Mouse (Mus musculus): ENCODE data around the gene Wnk2.

The Wnk2 gene

DNA sequence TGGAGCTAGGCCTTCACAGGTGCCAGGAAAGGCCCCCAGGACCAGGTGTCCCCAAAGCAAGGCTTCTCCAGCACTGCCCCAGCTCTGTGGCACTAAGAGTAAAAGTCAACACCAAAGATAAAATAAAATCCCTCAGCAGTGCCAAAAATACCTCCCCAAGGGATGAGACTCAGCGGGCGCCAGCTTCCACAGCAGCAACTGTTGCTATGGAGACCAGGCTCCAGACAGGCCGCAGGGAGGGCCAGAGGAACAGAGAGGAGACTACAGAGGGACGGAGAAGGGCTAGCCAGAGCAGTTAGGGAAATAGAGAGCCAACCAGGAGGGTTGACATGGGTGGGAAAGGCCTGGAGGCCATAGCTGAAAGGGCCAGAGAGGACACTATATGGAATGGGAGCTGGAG, 18.0 kb downstream of the Wnk2 start:
- TF ChIP-seq NANOG (IDR thresholded peaks at IDR 0.05; ENCODE audit: borderline replicate concordance, low read length) (no peak), CTCF (conservative IDR thresholded peaks at IDR 0.05; ENCODE audit: low read length) (no peak), POU5F1 (IDR thresholded peaks at IDR 0.05; ENCODE audit: borderline replicate concordance, low read length) (no peak)
- Histone ChIP-seq H3K36me3 (ENCODE audit: insufficient read depth, low read length) (no peaks in the 10 kb centered on the region), H3K4me1 (replicated peaks; ENCODE audit: low read depth, low read length) (peaks cover 19% of the 10 kb centered on the region), H3K9me3 (ENCODE audit: low read length) (no peaks in the 10 kb centered on the region), H3K4me3 (replicated peaks; ENCODE audit: low read length) (no peak overlapping the region), H3K27me3 (ENCODE audit: insufficient read depth, low read length) (peaks cover 22% of the 10 kb centered on the region)

DNA sequence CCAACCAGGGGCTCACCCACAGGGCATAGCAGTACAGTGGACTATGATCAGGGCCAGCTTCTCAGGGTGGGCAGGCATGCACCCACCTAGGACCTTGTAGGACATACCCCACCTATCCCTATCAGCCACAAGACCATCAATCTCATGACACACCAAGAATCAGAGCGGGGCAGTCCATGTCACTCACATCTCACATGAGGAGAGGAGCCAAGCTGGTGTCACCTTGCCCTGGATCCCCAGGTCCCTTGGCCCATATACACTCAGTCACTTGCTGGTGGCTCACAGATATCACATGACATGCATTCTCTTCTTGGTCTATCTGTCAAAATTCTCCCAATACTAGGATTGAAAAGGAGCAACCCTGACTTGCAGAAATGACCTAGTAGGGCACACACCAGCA, 18.7 kb downstream of the Wnk2 start:
- Histone ChIP-seq H3K36me3 (ENCODE audit: insufficient read depth, low read length) (no peaks in the 10 kb centered on the region), H3K4me3 (replicated peaks; ENCODE audit: low read length) (no peak overlapping the region), H3K27me3 (ENCODE audit: insufficient read depth, low read length) (peaks cover 22% of the 10 kb centered on the region), H3K4me1 (replicated peaks; ENCODE audit: low read depth, low read length) (peaks cover 19% of the 10 kb centered on the region), H3K9me3 (ENCODE audit: low read length) (no peaks in the 10 kb centered on the region)
- no peak for TF ChIP-seq NANOG (IDR thresholded peaks at IDR 0.05; ENCODE audit: borderline replicate concordance, low read length)
- TF ChIP-seq CTCF (conservative IDR thresholded peaks at IDR 0.05; ENCODE audit: low read length) = no peak
- TF ChIP-seq POU5F1 (IDR thresholded peaks at IDR 0.05; ENCODE audit: borderline replicate concordance, low read length) = no peak

DNA sequence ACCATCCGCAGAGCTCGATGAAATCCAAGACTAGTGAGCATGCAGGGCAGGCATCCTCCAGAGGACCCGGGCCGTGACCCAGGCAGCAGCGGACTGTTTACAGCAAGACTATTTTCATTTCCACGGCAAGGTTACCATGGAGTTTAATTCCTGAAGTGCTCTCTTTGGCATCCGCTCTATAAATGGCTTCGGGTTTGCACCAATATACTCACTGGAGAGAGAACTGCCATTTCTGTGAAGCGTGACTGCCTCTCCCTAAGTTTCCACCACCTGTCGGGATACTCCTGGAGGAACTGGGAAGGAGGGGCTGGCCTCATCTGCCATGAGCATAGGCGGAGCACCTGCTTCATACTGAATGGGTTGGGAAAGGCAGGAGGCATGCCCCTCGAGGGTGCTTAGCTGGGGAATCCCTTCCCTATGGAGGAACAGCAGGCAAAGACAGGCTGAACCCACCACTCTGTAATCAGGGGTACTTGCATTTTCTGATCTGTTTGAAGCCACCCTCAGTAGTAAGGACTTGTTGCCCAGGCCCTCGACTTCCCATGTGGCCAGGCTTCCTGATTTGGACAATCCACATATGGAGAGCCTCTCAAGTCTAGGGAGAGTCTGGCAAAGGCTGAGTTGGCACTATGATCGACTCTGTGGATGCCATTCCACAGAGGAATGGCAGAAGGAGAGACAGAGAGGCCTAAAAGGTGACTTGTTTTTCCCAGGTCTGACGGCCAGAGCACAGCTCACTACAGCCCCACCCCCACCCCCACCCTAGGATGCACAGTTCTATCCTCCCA, 19.8 kb downstream of the Wnk2 start:
- Histone ChIP-seq H3K4me1 (replicated peaks; ENCODE audit: low read depth, low read length) (peaks cover 19% of the 10 kb centered on the region), H3K36me3 (ENCODE audit: insufficient read depth, low read length) (no peaks in the 10 kb centered on the region), H3K4me3 (replicated peaks; ENCODE audit: low read length) (peak overlapping the region; percentile 10; the same call in 1 of the 2 replicates), H3K9me3 (ENCODE audit: low read length) (no peaks in the 10 kb centered on the region), H3K27me3 (ENCODE audit: insufficient read depth, low read length) (peaks cover 22% of the 10 kb centered on the region)
- no peak for TF ChIP-seq CTCF (conservative IDR thresholded peaks at IDR 0.05; ENCODE audit: low read length)
- no peak for TF ChIP-seq POU5F1 (IDR thresholded peaks at IDR 0.05; ENCODE audit: borderline replicate concordance, low read length)

DNA sequence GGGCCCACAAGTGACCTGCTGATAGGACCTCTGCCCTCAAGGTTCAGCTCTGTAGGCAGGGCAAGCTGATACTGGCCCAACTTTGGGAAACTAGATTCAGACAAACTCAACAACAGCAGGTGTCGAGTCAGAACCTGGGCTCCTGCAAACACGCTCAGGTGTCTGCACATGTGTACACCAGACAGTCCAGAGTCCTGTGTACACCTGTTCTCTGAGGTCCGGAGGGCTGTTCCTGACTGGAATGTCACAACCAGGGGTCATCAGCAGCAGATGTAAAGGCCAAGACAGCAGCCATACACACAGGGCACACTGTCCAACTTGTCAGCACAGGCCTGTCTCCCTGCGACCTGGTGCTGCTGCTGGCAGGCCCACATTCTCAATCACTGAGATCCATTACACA, 25.7 kb downstream of the Wnk2 start:
- TF ChIP-seq POU5F1 (IDR thresholded peaks at IDR 0.05; ENCODE audit: borderline replicate concordance, low read length) (no peak), NANOG (IDR thresholded peaks at IDR 0.05; ENCODE audit: borderline replicate concordance, low read length) (no peak), CTCF (conservative IDR thresholded peaks at IDR 0.05; ENCODE audit: low read length) (no peak)

DNA sequence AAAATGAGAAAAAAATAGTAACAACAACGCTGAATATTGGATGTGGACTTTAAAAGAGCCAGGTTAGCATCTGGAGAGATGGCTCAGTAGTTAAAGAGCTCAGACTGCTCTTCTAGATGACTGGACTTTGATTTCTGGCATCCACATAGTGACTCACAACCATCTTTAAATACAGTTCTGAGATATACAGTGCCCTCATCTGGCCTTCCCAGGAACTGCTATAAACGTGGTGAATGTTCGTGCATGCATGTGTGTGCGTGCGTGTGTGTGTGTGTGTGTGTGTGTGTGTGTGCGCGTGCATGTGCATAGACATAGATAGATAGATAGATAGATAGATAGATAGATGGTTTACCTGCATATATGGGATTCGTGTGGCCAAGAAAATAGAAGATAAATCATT, 30.3 kb downstream of the Wnk2 start:
- TF ChIP-seq CTCF (conservative IDR thresholded peaks at IDR 0.05; ENCODE audit: low read length) (peak; percentile 38), NANOG (IDR thresholded peaks at IDR 0.05; ENCODE audit: borderline replicate concordance, low read length) (no peak)
- Histone ChIP-seq H3K36me3 (ENCODE audit: insufficient read depth, low read length) (no peaks in the 10 kb centered on the region), H3K4me1 (replicated peaks; ENCODE audit: low read depth, low read length) (no peaks in the 10 kb centered on the region), H3K4me3 (replicated peaks; ENCODE audit: low read length) (no peak overlapping the region), H3K9me3 (ENCODE audit: low read length) (no peaks in the 10 kb centered on the region), H3K27me3 (ENCODE audit: insufficient read depth, low read length) (0 out of 2 replicates have a peak, but pooled peaks cover 5% of the 10 kb centered on the region)

More for the DNA sequence above, 25.7 kb downstream of the Wnk2 start:
- no peak overlapping the region for H3K4me3 ChIP-seq (replicated peaks; ENCODE audit: low read length)
- 0 out of 2 replicates have a peak, but pooled peaks cover 12% of the 10 kb centered on the region for H3K27me3 ChIP-seq (ENCODE audit: insufficient read depth, low read length)
- no peaks in the 10 kb centered on the region for H3K36me3 ChIP-seq (ENCODE audit: insufficient read depth, low read length)
- no peaks in the 10 kb centered on the region for H3K9me3 ChIP-seq (ENCODE audit: low read length)
- H3K4me1 ChIP-seq (replicated peaks; ENCODE audit: low read depth, low read length) = peaks cover 1% of the 10 kb centered on the region; the same call in 1 of the 2 replicates

DNA sequence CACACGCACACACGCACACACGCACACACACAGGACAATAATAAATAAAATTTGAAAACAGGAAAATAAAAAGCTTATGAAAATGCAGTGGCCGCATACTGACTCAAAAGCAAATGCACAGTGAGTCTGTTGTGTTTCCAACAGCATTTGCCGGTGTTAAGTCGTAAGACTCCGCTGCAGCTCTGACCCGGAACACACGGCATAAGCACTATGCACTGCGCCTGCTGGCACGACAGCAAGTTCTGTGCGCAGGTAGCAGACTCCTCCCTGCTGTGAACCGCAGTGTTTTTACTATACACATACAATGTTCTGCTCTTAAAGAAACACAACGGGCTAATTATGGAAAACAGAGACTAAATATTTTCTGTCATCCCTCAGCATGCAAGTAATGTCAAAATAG, 32.9 kb downstream of the Wnk2 start:
- H3K4me3 ChIP-seq (replicated peaks; ENCODE audit: low read length) = no peak overlapping the region
- no peaks in the 10 kb centered on the region for H3K27me3 ChIP-seq (ENCODE audit: insufficient read depth, low read length)
- TF ChIP-seq CTCF (conservative IDR thresholded peaks at IDR 0.05; ENCODE audit: low read length) (no peak), NANOG (IDR thresholded peaks at IDR 0.05; ENCODE audit: borderline replicate concordance, low read length) (no peak), POU5F1 (IDR thresholded peaks at IDR 0.05; ENCODE audit: borderline replicate concordance, low read length) (no peak)
- no peaks in the 10 kb centered on the region for H3K9me3 ChIP-seq (ENCODE audit: low read length)
- H3K4me1 ChIP-seq (replicated peaks; ENCODE audit: low read depth, low read length) = no peaks in the 10 kb centered on the region
- no peaks in the 10 kb centered on the region for H3K36me3 ChIP-seq (ENCODE audit: insufficient read depth, low read length)

DNA sequence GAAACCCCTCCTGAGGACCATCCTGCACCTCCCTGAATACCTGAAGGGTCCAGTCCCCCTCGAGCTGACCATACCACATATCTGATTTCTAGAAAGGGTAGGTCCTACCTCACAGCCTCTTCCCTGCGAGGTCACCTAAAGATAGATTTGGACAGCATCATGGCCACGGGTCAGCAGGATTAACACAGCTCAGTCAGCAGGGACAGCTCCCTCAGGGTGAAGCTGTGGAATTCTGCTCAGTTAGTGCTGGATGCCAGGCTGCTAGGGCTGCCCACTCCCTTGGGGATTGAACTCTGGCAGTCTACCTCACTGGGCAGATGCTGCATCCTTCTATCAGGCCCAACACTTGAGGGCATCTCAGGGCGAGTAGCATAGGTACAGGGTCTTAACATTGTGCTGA, 33.7 kb downstream of the Wnk2 start:
- H3K9me3 ChIP-seq (ENCODE audit: low read length) = no peaks in the 10 kb centered on the region
- no peak overlapping the region for H3K4me3 ChIP-seq (replicated peaks; ENCODE audit: low read length)
- TF ChIP-seq CTCF (conservative IDR thresholded peaks at IDR 0.05; ENCODE audit: low read length) (no peak), NANOG (IDR thresholded peaks at IDR 0.05; ENCODE audit: borderline replicate concordance, low read length) (no peak), POU5F1 (IDR thresholded peaks at IDR 0.05; ENCODE audit: borderline replicate concordance, low read length) (no peak)
- H3K36me3 ChIP-seq (ENCODE audit: insufficient read depth, low read length) = no peaks in the 10 kb centered on the region
- H3K4me1 ChIP-seq (replicated peaks; ENCODE audit: low read depth, low read length) = no peaks in the 10 kb centered on the region
- no peaks in the 10 kb centered on the region for H3K27me3 ChIP-seq (ENCODE audit: insufficient read depth, low read length)

DNA sequence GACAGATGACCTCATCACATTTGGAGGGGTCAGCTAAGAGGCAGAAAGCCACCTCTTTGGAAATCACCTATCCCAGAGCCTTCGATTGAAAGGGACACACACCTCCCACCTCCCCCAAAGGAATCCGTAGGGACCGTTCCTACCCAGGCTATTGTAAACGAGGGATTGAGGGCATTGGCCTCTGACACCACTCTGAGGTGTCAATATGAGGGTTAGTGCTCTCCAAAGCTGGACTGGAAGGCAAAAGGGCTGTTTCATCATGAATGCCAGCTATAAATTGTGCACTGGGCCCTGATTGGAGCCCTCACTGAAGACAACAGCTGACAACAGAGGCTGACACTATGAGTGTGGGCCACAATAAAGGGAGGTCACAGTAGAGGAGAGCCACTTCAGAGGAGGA, 34.5 kb downstream of the Wnk2 start:
- no peaks in the 10 kb centered on the region for H3K4me1 ChIP-seq (replicated peaks; ENCODE audit: low read depth, low read length)
- H3K9me3 ChIP-seq (ENCODE audit: low read length) = no peaks in the 10 kb centered on the region
- no peaks in the 10 kb centered on the region for H3K36me3 ChIP-seq (ENCODE audit: insufficient read depth, low read length)

DNA sequence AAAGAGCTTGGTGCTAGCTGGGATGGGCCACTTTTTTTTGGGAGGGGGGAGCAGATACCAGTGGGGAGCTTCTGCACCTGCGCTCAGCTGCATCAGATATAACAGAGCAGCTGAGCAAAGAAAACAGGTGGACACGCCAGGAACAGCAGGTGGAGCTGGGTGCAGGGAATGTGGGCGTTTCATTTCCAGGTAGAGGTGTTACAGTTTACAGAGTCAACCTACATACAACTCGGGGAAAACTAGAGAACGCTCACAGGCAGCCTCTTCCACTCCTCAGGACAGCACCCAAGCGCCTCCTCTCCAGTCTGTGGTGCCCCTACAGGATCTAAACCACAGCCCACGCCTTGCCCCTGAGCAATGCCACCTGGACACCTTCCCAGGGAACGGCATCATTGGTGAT, 35.2 kb downstream of the Wnk2 start:
- H3K4me3 ChIP-seq (replicated peaks; ENCODE audit: low read length) = no peak overlapping the region

More for the DNA sequence above, 34.5 kb downstream of the Wnk2 start:
- Histone ChIP-seq H3K4me3 (replicated peaks; ENCODE audit: low read length) (no peak overlapping the region), H3K27me3 (ENCODE audit: insufficient read depth, low read length) (no peaks in the 10 kb centered on the region)
- TF ChIP-seq NANOG (IDR thresholded peaks at IDR 0.05; ENCODE audit: borderline replicate concordance, low read length) (no peak), POU5F1 (IDR thresholded peaks at IDR 0.05; ENCODE audit: borderline replicate concordance, low read length) (no peak), CTCF (conservative IDR thresholded peaks at IDR 0.05; ENCODE audit: low read length) (no peak)

More for the DNA sequence above, 35.2 kb downstream of the Wnk2 start:
- Histone ChIP-seq H3K4me1 (replicated peaks; ENCODE audit: low read depth, low read length) (no peaks in the 10 kb centered on the region), H3K36me3 (ENCODE audit: insufficient read depth, low read length) (no peaks in the 10 kb centered on the region), H3K27me3 (ENCODE audit: insufficient read depth, low read length) (no peaks in the 10 kb centered on the region), H3K9me3 (ENCODE audit: low read length) (no peaks in the 10 kb centered on the region)
- TF ChIP-seq CTCF (conservative IDR thresholded peaks at IDR 0.05; ENCODE audit: low read length) (no peak), POU5F1 (IDR thresholded peaks at IDR 0.05; ENCODE audit: borderline replicate concordance, low read length) (no peak), NANOG (IDR thresholded peaks at IDR 0.05; ENCODE audit: borderline replicate concordance, low read length) (no peak)
